Mouse (Mus musculus) adrenal gland, postnatal 36 days (tissue): ENCODE measurements around the gene Nat10. TPM values are rescaled to one million over a fixed set of nuclear protein-coding genes. Genes with fewer than 3 reads are reported as not detected.

Experiments
- DNase-seq, 2 experiments: peaks; one replicate each; pipeline ENCODE4 v3.0.0; 2021; ENCODE audit warnings: mixed read lengths in 1 of 2
- long read RNA-seq, 2 experiments: library from polyadenylated mRNA; stranded (forward); transcript quantifications; one replicate each; pipeline ENCODE4 v2.0.0; 2021; ENCODE audit warnings: borderline sequencing depth in 2 of 2
- total RNA-seq, 2 experiments: library from RNA; stranded (reverse); gene quantifications; 2 replicates each; pipeline ENCODE4 v1.2.3; 2021

Gene Nat10
- 10 to 100 TPM; 34.4 to 37.3 TPM for total RNA-seq
- long read RNA-seq, experiment 1, transcript Nat10-201 (29 exons, 3,879 nt) = major isoform, 7 of 18 reads
- long read RNA-seq, experiment 1, partial matches to known transcripts = 6 of 18 reads
- long read RNA-seq, experiment 1, other reads (novel, unspliced or antisense) = 4 of 18 reads
- long read RNA-seq, experiment 2, transcript Nat10-201 (29 exons, 3,879 nt) = major isoform, 7 of 10 reads
- long read RNA-seq, experiment 2, partial matches to known transcripts = 1 of 10 reads
- long read RNA-seq, experiment 2, other reads (novel, unspliced or antisense) = 2 of 10 reads

DNA sequence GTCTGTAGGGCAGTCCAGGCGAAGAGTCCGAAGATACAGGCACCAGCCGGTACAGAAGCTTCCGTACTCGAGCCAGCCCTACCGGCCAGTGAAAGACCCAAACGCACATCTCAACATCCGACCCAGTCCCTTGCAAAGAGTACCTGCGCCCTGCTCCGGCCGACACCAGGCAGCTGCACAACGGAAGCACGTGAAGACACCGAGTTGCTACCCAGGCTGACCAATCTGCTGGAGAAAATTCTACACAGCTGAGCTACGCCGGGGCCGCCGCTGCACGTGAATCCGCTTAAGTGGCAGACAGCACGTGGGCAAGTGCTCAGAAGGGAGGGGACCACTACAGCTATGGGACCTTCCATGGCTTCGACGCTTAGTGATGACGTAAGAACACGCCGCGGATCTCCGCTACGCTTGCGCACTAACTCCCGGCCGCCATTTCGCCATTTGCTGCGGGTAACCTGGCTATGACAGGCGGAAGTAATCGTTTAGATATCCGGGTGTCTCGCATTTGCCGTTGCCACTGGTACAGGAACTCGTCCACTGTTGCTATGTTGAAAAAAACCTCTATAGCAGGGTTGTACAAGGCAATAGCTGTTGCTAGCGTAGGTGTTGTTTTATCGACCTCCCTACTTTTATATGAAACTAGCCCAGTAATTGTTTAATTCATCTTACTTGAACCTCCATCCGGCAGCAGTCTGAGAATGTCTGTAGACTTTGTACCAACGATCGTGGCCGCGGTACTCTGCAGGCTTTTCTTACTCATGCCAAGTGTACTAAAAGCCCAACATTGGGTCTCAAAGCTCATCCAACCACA is at the start of gene Nat10:
Gene Nat10, minus strand, starts transcription at position 365 of the 811 bp plus-strand sequence.
- DNase-seq = peak; percentile 96 to 97

DNA sequence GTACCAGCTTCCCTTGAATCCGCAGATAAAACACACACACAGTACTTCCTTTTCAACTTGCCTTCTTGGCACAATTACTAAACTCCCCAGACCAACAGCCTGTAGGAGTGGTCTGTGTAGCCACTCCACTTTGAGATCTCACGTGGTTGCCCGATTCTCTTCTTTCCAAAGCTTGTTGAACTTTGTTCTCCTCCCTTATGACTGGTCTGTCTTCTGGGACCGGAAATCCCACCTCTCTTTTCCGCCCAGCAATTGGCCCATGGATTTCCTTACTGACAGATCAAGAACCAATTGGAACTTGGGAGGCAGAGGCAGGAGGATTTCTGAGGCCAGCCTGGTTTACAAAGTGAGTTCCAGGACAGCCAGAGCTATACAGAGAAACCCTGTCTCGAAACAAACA is 49.3 kb upstream of the Nat10 start:
- no peak for DNase-seq

DNA sequence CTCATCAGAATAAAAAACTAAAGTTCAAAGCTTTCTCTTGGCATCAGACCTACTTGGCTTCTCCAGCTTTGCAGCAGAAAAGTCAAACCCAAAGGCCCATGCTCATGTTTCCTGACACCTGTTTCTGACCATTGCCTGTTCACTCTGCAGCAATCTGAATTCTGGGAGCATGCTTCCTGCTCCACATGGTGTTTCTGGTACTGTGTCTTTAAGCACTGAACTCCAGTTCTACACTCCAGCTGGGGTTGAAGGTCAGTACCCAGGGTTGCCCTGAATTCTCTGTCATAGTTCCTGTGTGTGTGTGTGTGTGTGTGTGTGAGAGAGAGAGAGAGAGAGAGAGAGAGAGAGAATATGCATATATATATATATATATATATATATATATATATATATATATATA is 47.4 kb upstream of the Nat10 start:
- DNase-seq = peak; percentile 35

DNA sequence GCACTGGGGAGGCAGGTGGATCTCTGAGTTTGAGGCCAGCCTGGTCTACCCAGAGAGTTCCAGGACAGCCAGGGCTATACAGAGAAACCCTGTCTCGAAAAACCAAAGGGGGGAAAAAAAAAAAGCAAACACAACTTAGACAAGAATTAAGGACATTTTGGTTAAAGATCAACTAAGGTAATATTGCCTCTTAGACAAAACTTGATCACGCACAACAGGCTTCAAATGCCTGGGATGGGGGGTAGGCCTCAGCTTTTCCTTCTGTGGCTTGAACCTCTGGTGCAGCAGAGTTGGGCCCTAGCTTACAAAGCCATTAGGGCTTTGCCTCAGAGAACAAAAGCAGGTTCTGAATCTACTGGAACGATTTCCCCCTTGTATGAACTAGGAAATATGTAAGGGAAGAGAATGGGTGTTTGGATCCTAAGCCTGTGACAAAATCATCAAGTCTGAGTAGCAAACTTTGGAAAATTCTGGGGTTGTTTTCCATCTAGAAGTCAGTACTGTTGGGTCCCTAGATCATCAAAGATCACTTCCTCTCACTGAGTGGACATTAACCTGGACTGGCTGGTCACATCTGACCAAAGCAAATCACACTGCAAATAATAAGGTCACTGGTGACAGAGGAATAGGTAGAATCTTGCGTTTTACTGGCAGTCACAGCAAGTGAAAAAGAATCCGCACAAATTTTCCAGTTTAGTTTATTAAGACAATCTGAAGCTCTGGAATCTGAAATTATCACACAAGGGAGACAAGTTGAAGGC is 42.9 kb upstream of the Nat10 start:
- DNase-seq = no peak

DNA sequence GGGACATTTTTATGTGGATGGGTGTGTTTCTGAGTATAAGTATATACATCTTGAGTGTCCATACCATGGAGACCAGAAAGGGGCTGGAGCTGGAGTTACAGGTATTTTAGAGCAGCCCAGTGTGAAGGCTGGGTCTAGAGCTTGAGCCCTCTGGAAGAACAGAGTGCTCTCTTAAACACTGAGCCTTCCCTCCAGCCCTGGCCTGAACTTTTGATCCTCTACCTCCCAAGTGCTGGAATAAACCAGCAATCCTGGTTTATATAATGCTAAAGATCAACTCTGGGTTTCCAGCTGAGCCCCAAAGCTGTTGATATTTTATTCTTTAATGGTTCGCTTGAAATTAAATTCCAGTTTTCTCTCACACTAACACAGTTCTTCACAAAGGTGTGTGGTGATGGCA is 41.4 kb upstream of the Nat10 start:
- no peak for DNase-seq

DNA sequence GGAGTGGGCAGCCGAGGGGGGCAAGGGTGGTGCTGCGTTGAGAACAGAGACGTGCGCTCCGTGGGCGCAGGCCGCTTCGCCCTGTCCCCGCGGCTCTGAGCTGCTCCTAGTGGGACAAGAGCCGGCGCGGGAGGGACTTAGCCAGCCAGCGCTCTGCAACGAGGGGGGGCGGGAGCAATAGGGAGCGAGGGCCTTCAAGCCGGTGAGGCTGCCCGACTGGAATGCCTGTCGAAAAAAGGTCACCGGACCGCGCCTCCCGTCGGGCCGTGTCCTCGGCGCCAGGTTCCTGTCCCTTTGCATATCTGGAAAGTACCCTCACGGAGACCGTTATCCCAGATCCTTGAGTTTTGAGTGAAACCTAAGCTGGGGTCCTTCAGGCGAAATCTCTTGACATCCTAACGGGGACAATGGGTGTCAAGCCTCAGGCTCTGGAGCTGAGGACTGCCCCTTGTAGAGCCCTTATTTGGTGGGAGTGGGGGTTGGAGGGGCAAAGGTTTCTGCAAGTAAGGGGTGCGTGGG is 36.5 kb upstream of the Nat10 start, which contains the start of gene Caprin1:
Gene Caprin1, minus strand, starts transcription at position 159 of the 519 bp plus-strand sequence.
- peak; percentile 94 to 96 for DNase-seq

DNA sequence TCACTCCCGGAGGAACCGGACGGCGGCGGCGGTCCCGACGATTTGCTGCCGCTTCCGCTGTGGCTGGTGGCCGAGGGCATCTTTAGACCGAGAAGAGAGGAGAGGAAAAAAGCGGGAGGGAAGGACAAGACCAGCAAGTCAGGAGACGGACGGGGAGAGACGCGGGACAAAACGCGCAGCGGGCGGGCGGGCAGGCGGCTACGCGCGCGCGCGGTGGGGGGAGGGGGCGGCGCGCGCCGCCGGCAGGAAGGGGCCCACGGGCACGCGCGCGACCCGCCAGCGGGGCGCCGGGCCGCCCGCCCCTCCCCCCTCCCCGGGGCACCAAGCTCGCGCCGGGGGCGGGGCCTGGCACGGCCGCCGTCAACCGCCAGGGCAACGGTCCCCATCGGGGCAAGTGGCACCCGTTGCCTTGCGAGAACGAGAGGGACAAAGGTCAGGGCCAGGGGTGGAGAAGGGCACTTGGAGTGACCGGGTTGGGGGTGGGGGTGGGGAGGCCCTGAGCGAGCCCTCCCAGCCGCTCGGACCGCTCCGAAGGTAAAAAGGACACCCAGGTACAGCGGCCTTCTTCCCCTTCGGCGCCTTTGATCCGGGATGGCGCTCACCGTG is 35.9 kb upstream of the Nat10 start:
- peak; percentile 88 to 95 for DNase-seq

DNA sequence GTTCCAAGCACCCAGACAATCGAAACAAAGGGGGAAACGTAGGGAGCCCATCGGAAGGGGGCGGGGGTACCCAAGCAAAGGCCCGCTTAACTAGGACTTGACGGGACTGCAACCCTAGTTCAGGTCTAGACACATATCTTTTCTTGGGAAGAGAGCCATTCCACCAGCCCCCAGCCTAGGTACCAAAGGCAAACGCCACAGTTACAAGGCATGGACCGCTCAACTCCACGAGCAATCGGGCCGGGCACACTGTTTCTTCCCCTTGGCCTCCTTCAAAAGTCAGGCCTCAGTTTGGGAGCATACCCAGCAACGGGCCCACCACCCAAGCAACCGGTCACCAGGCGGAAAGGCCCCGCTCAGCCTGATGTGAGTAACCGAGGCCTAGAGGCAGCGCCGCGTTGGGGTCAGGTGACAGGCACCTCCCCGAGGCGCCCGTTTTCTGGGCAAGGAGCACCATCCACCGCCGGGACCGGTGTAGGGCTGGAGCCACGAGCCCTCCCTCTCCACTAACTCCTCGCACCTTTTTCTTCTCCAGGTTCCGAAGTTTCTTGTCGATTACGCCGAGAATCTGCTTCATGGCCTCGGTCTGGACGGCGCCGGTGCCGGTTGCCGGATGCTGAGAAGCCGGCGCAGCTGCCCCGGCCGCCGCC is 35.3 kb upstream of the Nat10 start:
- peak; percentile 73 to 78 for DNase-seq

DNA sequence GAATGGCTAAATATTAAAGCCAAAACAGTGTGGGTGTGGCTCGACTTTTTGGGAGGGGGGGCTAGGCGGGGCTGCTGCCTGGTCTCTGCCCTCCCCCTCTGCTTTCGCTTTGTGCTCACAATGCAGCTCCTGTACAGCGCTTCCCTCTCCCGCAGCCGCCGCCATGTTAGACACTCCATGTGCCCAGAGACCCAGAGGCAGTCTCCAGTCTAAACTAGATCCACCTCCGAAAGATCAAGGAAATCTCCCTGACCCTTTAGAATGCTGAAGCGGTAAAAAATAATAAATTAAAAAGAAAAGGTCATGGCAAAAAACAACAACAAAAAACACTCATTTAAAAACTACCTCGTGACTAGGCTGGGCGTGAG is 34.8 kb upstream of the Nat10 start:
- DNase-seq = peak; percentile 89 to 91

DNA sequence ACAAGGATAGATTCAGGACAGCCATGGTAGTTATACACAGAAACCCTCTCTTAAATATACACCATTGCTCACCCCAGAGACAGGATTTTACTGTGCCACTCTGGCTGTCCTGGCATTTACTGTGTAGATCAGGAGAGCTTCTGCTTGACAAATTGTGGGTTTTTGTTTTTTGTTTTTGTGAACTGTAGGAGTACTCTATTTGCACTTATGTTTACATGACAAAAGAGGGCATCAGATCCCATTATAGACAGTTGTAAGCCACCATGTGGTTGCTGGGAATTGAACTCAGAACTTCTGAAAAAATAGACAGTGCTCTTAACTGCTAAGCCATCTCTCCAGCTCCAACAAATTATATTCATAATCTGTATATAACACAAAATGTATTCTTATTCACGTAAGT is 30.9 kb upstream of the Nat10 start:
- no peak for DNase-seq

DNA sequence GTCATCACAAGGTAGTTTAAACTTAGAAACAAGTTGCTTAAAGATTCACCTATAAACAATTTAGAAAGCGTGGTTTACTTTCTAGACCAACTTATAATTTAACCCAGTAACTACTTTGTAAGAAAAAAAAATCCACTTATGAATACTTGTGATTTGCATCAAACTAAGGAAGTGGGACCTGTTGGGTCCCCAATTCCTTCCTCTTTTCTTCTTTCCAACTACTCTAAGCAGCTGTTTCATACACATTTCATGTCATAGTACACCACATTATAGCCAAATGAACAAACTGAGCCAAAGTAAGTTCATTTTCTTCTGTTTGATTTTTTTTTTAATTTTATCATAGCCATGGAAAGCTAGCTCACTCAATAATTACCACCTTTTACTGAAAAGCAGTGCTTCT is 24.7 kb upstream of the Nat10 start:
- DNase-seq = no peak

DNA sequence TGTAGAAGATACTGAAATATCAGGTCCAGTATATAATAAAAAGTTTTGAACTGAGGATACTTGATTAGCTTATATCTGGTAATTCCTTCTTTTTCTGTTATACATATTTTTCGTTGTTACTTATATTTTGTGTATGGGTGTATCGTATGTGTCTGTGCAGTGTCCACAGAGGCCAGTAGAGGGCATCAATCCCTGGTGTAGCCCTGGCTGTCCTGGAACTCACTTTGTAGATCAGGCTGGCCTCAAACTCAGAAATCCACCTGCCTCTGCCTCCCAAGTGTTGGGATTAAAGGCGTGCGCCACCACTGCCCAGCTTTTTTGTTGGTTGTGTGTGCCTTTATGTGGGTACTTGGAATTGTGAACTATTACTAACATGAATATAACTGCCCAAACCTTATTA is 23.6 kb upstream of the Nat10 start:
- DNase-seq = peak in 1 of 2 experiments; percentile 25

DNA sequence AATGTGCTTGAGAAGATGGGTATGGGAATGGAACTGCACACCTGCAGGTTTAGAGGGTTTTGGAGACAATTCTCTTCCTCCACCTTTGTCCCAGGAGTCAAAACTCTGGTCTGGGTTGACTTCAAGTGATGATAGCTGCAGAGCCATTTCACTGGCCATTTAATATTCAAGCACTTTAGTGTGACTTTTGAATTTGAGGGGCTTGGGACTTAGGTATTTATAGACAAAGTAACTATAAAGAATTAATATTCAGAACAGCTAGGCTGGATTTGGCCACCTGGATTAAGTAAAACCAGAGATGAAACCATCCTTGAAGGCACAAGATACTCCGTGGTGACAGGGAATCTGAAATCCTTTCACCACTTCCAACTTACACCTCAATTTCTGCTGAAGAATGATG is 1.4 kb upstream of the Nat10 start:
- no peak for DNase-seq

DNA sequence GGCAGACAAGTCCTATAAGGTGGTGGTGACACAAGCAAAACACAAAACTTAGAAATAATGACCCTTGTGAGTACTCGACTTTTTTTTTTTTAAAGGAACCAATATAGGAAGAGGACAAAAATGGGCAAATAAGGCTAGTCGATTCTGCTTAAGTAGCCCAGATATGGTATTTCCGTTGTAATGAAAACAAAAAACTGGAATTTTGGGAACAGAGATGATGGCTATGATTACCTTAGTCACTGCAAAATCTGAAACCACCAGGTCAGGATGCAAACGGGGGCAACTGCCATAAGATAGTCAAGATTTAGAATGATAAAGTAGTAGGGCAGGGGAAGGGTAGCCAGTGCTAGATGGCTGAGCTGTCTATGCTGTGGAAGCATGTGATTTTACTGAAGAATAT is 923 bp upstream of the Nat10 start:
- DNase-seq = no peak

DNA sequence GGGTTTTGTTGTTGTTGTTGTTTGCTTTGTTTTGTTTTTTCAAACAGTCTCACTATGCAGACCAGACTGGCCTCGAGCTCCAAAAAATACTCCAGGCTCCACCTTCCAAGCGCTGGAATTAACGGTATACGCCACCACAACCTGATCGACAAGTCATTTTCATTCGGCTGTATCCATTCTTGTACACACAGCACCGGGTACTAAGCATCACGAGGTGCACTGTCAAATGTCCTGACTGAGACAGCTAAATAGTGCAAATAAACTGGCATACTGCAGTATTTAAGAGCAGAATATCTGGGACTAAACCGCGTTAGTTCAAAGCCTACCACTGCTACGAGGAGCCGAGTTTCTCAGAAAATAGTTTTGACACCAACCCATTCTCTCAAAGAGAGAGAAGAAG is 649 bp downstream of the Nat10 start:
- peak in 1 of 2 experiments; percentile 10 for DNase-seq

DNA sequence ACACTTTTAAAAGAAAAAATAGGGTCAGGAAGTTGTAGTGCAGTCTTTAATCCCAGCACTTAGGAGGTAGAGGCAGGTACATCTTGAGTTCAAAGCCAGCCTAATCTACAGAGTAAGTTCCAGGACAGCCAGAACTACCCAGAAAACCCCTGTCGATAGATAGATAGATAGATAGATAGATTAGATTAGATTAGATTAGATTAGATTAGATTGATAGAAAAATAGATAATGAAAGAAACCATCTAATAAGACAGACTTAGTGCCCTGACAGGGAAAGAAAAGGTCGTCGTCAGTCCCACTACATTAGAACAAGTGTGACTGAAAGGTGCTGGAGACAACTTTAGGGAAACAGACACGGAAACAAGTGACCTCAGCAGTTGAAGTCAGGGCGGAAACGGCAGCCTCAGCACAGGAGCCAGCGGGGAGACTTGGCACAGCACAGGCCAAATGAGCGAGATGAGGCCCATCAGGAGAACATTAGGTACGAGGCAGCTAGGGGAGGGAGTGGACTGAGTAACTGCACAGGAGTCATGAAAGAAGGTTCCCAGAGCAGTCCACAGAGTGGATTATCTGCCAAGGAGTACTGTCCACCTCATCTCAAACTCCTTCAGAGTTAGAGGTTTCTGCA is 5.5 kb downstream of the Nat10 start:
- DNase-seq = no peak

DNA sequence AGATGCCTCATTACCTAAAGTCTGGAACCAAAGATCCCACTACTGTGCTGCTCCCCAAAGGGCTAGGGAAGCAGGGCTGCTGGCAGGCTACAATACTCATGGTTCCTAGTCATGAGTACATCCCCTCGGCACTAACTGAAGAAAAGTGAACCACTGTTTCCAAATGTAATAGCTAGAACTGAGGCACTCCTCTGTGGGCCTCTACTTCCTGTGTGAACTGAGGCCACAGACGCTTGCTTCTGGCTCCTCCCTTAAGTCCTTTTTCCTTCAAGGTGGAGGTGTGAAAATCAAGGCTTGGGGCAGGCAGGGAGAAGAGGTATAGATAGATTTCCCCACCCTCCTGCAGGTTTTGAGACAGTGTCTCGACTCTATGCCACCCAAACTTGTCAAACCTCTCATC is 6.5 kb downstream of the Nat10 start:
- no peak for DNase-seq

DNA sequence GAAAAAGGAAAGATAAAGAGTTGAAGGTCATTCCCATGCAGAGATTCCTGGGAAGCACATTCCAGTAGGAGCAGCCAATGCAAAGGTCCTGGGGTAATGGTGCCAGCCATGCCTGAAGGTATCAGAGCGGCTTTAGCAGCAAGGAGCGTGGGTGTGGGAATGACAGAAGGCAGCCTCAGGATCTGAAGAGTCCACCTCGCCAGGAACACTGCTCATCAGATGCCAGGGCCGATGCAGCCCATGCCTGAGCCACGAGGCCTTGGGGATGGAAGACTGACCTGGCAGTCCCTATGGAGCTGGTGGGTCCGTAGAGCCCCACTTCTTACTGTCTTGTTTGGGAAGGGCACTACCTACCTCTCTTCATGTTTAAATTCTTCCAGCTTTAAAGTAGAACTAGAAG is 9.3 kb downstream of the Nat10 start:
- DNase-seq = no peak

DNA sequence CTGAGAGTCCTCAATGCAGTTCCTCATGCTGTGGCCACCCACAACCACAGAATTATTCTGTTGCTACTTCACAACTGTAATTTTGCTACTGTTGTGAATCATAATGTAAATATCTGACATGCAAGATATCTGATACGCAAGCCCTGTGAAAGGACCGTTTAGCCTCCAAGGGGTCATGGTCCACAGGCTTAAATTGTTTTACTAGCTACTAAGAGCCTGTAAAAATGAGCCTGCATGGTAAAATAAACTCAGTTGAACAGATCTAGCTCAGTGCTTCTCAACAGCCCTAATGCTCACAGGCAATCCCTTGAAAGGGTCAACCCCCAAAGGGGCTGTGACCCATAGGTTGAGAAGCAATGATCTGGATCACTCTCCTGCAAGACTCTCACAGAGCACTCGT is 12.0 kb downstream of the Nat10 start:
- DNase-seq = no peak

DNA sequence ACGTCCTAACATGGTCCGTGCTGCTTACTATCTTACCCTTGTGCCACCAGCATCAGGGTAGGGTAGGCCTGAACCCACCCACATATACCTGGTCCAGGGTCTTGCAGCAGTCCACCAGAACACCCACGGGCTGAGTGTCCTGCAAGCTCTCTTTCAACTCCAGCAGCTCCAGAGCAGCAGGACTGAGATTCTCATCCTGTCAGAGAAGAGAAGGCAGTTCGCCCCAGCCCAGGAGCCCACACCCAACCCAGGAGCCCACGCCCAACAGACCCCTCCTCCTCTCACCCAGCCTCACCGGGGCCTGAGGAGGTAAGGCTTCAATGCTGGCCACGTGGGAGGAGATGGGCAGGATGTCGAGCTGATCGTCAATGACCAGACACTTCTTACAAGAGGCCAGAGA is 13.2 kb downstream of the Nat10 start:
- DNase-seq = no peak

DNA sequence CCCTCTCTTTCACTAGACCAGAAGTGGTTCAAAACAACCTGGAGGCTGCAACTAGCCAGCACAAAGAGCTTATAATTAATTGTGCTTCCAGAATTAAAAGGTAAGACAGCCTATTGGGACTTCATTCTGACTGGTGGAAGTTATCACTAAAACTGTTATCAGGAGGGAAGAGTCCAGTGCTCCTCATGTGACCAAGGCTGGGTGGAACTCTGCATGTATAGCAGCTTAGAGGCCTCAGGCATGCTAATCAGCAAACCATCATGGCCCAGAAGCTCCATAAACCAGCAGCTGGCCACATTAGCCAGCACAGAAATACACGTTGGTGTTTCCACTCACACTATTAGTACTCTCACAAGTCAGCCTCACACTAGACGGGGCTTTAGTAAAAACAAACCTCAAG is 14.3 kb downstream of the Nat10 start:
- DNase-seq = no peak
